Mouse (Mus musculus) gastrocnemius, adult 18-20 months (tissue): ENCODE measurements around the gene Mindy3. TPM values are rescaled to one million over a fixed set of nuclear protein-coding genes. Genes with fewer than 3 reads are reported as not detected.

ENCODE experiments used
- DNase-seq: peaks from one replicate; pipeline ENCODE4 v3.0.0; 2021; ENCODE audit warnings: low spot score
- total RNA-seq, 2 experiments: library from RNA; stranded (reverse); gene quantifications; 2 replicates each; pipeline ENCODE4 v1.2.3; 2021

Mindy3 gene
- total RNA-seq, 2 experiments from 2014 or later, result 9.0 to 10.9 TPM

GRCm38 (mm10) chr2:12371401-12371800 lies 47.9 kb downstream of the Mindy3 start:
- no peak for DNase-seq

- no peak for DNase-seq
Observed at GRCm38 (mm10) chr2:12368451-12368850, 50.8 kb downstream of the Mindy3 start.

GRCm38 (mm10) chr2:12368016-12368415 lies 51.3 kb downstream of the Mindy3 start:
- DNase-seq, result no peak

GRCm38 (mm10) chr2:12361310-12361709 lies 58.0 kb downstream of the Mindy3 start:
- DNase-seq, result no peak

GRCm38 (mm10) chr2:12354837-12355236 lies 64.4 kb downstream of the Mindy3 start:
- no peak for DNase-seq

- no peak for DNase-seq
Observed at GRCm38 (mm10) chr2:12348914-12349313, 70.4 kb downstream of the Mindy3 start.

GRCm38 (mm10) chr2:12331962-12332361 lies 87.3 kb downstream of the Mindy3 start:
- no peak for DNase-seq

- no peak for DNase-seq
Observed at GRCm38 (mm10) chr2:12329620-12330019, 89.7 kb downstream of the Mindy3 start.

- DNase-seq, result no peak
Observed at GRCm38 (mm10) chr2:12329068-12329407, 90.2 kb downstream of the Mindy3 start.

- no peak for DNase-seq
Observed at GRCm38 (mm10) chr2:12328355-12329067, 90.8 kb downstream of the Mindy3 start.

GRCm38 (mm10) chr2:12327691-12328354 lies 91.4 kb downstream of the Mindy3 start:
- no peak for DNase-seq

GRCm38 (mm10) chr2:12327216-12327615 lies 92.1 kb downstream of the Mindy3 start:
- DNase-seq, result no peak

- peak; percentile 56 for DNase-seq
Observed at GRCm38 (mm10) chr2:12325868-12326267, 93.4 kb downstream of the Mindy3 start.

- DNase-seq, result peak; percentile 74
Observed at GRCm38 (mm10) chr2:12325417-12325816, 93.9 kb downstream of the Mindy3 start.

GRCm38 (mm10) chr2:12320914-12321313 lies 98.4 kb downstream of the Mindy3 start:
- DNase-seq, result no peak

- no peak for DNase-seq
Observed at GRCm38 (mm10) chr2:12318715-12319114, 100.6 kb downstream of the Mindy3 start.

GRCm38 (mm10) chr2:12318036-12318435 lies 101.2 kb downstream of the Mindy3 start:
- DNase-seq, result peak; percentile 54

- DNase-seq, result peak; percentile 21
Observed at GRCm38 (mm10) chr2:12317343-12317742, 101.9 kb downstream of the Mindy3 start.

GRCm38 (mm10) chr2:12316361-12316760 lies 102.9 kb downstream of the Mindy3 start:
- peak; percentile 47 for DNase-seq

GRCm38 (mm10) chr2:12314028-12314427 lies 105.2 kb downstream of the Mindy3 start:
- DNase-seq, result no peak

- no peak for DNase-seq
Observed at GRCm38 (mm10) chr2:12308466-12308865, 110.8 kb downstream of the Mindy3 start.

GRCm38 (mm10) chr2:12307311-12307710 lies 112.0 kb downstream of the Mindy3 start:
- DNase-seq, result peak; percentile 41

- DNase-seq, result no peak
Observed at GRCm38 (mm10) chr2:12305064-12305650, 114.1 kb downstream of the Mindy3 start.
